Mouse (Mus musculus) embryo, embryonic 10.5 days (tissue): ENCODE data around the gene Mettl21e.
"Not testable (repeated sequence)": the region's sequence is repeated elsewhere in the genome, so short reads cannot be mapped to it uniquely, and the experiment has no call there.

ENCODE experiments used
- DNase-seq: peaks from one replicate; pipeline ENCODE4 v3.0.0-alpha.2; 2015; ENCODE audit warnings: low spot score

The Mettl21e gene

DNA sequence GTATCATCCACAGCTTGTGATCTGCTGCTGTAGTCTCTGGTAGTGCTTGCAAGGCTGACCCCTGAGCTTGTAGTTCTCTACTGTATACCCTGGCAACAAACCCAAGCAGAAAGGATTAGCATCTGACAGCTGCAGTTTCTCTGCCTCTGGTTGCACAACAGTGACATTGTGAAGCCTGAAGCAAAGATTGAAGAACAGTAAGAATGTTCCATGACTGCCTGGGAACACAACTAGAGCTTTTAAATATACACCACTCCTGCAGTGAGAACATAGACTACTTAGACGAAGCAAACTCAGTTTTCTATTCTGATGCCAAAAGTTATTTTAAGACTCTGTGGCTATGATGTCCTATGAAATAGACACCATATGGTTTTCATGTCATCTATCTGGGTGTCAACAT, at the start of gene Mettl21e:
Gene Mettl21e (minus strand): TSS at position 86 of the 400 bp plus-strand sequence.
- no peak for DNase-seq

- not testable (repeated sequence) for DNase-seq
Measured at GRCm38 (mm10) chr1:44240440-44240839, 21.7 kb upstream of the Mettl21e start.

GRCm38 (mm10) chr1:44239969-44240368, 21.2 kb upstream of the Mettl21e start:
- no peak for DNase-seq

- no peak for DNase-seq
Measured at GRCm38 (mm10) chr1:44237305-44237704, 18.5 kb upstream of the Mettl21e start.

- DNase-seq: no peak
Measured at GRCm38 (mm10) chr1:44235311-44235710, 16.6 kb upstream of the Mettl21e start.

DNA sequence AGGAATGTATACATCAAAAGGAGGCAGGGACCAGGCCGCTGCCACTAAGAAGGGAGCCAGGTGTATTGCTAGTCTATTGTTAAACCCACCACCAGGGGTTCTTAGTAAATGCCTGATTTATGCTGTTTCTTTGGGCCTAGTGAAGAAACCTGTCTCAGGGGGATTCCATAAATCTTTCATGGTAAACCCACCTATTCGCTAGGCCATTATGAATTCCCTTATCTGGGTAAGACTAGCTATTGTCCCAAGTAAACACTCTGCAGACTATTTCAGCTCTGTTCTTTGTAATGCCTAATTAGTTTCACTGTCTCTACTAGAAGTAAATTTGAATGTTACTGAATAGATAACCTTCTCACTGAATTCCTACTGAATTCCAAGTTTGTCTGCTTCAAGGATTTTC, 15.8 kb upstream of the Mettl21e start:
- DNase-seq: not testable (repeated sequence)

GRCm38 (mm10) chr1:44229044-44229443, 10.3 kb upstream of the Mettl21e start:
- DNase-seq: peak; percentile 78

DNA sequence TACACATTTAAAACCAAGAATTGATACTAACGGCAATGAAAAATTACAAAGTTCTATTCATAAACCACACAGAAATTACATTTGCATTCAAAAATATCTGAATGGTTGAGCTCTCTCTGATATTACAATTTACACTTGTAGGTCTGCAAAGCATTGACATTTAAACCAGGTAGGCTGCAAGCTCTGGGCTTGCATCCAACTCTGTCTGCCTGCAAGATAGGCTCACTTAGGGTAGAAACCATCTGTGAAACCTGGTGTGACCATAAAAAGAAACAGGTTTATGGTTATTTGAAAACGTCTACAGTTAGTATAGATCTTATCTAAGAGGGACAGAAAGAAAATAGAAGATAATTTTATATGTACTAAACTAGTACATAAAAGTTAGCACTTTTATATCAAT, 1.6 kb downstream of the Mettl21e start:
- no peak for DNase-seq

- no peak for DNase-seq
Measured at GRCm38 (mm10) chr1:44216352-44217116, 2.2 kb downstream of the Mettl21e start.

- DNase-seq: no peak
Measured at GRCm38 (mm10) chr1:44214443-44214842, 4.3 kb downstream of the Mettl21e start.

DNA sequence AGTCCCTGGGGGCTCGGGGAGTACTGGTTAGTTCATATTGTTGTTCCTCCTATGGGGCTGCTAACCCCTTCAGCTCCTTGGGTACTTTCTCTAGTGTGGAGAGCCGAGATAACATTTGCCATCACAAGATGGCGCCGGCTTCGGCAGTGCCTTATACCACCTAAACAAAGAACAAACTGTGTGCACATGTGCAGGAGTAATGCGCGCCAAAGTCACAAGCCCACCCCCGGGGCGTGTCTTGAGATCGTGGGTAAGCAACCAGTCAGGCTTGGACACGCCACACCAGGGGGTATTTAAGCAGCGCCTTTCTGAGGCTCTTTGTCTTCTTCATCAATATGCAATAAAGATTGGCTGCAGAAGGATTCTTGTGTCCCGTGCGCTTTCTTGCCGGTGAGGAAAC, 15.9 kb downstream of the Mettl21e start:
- no peak for DNase-seq

DNA sequence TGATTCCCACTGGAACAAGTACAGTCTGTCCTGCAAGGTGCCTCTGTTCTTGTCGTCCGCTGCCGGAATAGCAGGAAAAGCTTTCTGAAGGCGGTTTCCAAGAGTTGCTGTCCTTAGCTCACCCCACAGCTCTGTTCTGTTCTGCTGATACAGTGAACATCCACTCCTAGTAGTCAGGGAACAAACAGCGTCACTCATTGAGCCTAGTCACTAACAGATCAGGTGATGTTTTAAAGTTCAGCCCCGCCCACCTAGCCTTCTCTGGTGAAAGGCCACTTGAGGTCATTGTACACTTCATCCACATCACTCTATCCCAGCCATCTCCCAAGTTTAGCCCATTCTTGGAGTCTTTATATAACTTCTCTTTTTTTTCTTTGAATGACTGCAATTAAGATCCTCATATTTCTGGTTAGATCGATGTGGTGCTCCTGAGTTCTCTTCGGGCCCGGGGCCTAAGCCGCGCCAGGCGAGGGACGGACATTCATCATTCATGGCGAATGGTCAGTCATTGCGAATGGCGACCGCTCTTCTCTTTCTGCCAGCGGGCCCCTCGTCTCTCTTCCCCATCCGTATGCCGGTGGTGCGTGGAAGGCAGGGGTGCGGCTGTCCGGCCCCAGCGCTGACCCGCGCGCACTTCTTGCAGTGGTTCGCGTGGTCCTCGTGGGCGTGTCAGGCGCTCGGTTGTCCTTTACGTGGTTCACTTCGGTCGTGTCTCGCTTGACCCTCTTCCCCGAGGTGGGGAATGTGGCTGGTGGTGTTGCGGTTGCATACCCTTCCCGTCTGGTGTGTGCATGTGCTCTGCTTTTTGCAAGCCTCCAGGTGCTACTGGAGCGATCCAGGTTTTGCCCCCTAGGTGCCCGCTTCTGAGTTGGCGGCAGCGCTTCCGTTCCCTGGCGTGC, 20.2 kb downstream of the Mettl21e start:
- DNase-seq: peak; percentile 34

GRCm38 (mm10) chr1:44186396-44186795, 32.4 kb downstream of the Mettl21e start:
- DNase-seq: no peak

DNA sequence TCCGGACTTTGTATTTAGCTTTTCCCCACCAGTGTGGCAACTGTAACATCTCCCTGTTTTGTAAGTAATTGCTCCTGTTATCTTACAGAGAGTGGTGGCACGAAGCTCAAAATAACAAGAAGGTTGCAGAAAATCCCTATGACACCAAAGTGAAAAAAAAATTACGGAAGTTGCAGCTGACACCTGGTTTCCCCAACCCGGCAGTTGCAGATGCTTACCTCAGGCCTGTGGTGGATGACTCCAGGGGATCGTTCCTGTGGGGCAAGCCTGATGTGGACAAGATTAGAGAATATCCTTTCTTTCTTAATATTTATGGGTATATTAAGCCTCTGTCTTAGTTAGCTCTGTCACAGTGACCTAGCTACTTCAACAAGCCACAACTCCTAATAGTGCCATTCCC, 40.7 kb downstream of the Mettl21e start:
- no peak for DNase-seq

- DNase-seq: peak; percentile 11
Measured at GRCm38 (mm10) chr1:44173903-44174302, 44.9 kb downstream of the Mettl21e start.

DNA sequence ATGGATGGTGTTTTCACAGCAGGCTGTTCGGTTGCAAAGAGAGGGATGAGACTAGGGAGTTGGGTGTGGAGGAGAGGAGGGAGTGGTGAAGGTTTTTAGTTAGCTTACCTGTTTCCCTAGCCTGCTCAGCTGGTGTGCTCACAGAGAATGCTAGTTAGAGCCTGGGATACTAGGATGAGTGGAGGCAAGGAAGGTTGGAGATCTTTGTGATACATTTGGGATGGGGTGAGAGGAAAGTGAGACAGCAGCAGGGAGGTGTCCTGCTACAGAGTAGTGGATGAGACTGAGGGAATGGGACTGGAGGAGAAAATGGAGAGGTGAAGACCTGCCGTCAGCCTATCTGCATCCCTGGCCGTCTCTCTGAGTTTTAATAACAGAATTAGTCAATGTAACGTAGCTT, 46.1 kb downstream of the Mettl21e start:
- DNase-seq: no peak

DNA sequence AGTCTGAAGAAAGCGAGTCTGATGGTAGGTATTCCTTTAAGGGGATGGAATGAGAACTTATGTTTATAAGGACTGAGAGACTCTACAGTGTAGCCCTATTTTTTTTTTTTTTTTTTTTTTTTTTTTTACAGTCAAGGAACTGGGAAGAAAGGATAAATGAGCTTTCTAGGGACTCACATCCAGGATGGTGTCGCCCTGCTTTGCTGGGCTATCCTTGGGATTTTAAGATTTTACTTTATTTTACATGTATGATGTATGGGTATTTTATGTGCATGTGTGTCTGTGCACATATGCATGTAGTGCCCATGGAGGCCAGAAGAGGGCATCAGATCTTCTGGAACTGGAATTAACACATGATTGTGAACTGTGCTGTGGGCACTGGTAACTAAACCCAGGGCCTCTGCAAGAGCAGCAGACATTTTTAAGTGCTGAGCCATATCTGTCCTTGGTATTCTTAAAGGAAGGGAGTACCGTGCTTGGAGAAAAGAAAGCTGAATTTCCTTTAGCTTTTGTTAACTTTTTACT, 50.8 kb downstream of the Mettl21e start:
- no peak for DNase-seq

GRCm38 (mm10) chr1:44162389-44162788, 56.4 kb downstream of the Mettl21e start:
- DNase-seq: no peak

DNA sequence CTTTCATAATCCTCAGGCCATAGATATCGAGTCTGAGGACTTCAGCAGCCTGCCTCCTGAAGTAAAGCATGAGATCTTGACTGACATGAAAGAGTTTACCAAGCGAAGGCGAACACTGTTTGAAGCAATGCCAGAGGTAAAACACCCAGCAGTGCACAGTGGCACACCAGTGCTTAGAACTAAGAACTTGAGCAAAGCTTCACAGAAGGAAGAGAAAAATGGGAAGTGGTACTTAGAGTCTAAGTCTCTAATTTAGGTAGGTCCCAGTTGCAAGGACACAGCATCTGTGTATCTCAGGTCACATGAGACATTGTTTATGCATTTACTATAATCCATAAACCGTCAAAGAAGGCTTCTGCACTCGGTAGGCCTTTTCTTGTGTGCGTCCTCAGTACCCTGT, 56.9 kb downstream of the Mettl21e start:
- no peak for DNase-seq

- DNase-seq: no peak
Measured at GRCm38 (mm10) chr1:44158317-44158716, 60.4 kb downstream of the Mettl21e start.

- peak; percentile 17 for DNase-seq
Measured at GRCm38 (mm10) chr1:44155287-44155686, 63.5 kb downstream of the Mettl21e start.
